Mouse (Mus musculus) right cerebral cortex, postnatal 25 days (tissue): Measurements from ENCODE around the gene Mvb12b.

ENCODE experiments used
- DNase-seq: peaks from one replicate; pipeline ENCODE4 v3.0.0; 2022

Gene Mvb12b

DNA sequence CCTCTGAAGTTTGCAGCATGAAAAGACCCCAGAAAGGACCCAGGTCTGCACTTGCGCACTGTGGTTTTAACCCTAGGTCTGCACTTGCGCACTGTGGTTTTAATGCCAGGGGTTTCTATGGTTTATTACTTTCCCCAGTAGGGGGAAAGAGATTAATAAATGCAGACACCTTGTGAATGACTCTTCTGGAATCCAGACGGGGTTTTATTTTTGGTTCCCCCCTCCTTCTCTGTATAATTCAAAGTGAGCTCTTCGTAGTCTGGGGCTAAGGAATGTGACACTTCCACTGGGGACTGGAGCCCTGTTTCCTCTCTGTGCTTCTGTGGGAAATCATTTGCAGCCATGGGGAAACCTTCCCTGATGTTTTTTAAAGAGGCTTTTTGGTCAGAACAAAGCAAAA, 113.6 kb downstream of the Mvb12b start:
- no peak for DNase-seq

- no peak for DNase-seq
These were observed 115.3 kb downstream of the Mvb12b start for GRCm38 (mm10) chr2:33772439-33772838.

DNA sequence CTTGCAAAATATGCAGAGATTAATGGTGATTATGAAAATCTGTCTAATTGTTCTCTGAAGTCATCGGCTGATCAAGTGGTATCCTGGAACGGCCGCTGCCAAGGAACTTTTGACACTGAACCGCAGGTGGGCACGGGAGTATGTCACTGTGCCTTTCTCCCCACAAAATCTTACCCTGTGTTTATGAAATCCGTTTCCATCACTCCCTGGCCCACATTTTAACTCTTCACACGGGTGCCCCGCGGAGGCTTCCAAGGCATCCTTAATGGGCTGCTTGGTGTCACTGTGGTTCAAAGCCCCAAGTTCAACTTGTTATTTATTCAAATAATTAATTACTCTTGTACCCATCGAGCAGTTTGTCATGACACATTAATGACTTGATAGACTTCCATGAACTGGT, 116.4 kb downstream of the Mvb12b start:
- DNase-seq: no peak

DNA sequence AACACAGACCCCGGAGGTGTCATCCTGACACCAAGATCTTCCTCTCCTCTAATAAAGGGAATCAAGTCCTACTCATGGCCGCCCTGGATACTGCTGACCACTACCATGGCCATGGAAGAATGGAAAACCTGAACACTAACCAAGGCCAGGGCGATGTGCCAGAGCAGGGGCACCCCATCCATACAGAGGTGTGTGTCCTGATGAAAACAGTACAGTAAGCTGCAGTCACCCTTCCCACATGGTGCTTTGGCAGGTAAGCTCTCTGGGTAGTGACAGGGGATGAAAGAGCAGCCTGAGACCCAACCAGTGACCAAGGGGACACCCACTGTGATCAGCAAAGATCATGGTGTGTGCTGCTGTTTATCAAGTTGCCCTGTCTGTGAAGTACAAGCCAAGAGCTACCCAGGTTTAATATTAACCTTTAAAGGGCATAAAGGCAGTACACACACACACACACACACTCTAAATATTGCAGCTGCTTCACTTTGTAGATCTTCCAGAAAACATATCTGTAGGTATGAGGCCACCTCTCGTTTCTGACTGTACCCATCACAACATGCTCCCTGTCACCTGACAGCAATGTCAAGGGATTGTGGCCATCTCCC, 117.1 kb downstream of the Mvb12b start:
- DNase-seq: no peak

DNA sequence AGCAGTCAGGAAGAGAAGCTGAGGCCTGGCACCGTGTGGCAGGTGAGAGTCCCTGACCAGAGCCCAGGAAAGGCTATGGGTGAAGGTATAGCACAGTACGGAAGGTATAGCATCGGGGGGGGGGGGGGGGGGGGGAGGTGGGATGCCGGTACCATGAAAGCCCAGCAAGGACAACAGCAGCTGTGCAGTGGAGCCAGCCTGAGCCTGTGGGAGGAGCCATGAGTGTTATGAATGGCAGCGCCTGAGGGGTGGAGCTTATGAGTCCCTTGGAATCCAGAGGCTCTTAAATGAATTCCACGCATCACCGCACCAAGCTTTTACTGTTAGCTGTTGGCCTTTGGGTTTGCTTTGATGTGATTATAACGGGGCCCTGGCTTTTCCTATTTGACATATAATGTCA, 123.3 kb downstream of the Mvb12b start:
- DNase-seq: no peak

GRCm38 (mm10) chr2:33762210-33762609, 125.5 kb downstream of the Mvb12b start:
- DNase-seq: no peak

- peak; percentile 46 for DNase-seq
These were observed 127.2 kb downstream of the Mvb12b start for GRCm38 (mm10) chr2:33760571-33760991.

DNA sequence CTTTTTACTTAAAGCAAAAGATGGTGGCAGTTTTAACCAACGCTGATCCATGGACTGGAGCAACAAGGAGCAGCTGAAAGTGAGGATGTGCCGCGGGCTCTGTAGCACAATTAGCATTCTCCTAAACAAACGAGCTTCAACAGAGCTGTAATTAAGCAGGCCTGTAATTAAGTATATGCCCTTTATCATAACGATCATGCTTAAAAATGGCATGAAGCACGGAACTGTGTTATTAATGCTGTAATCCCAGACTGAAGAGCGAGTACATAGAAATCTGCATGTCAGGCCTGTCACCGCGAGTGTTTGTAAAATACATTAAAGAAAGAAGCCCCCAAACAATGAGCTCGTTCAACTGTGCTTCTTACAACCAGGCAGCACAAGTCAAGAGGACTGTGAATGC, 128.3 kb downstream of the Mvb12b start:
- no peak for DNase-seq

- peak; percentile 35 for DNase-seq
These were observed 132.1 kb downstream of the Mvb12b start for GRCm38 (mm10) chr2:33755633-33756020.

GRCm38 (mm10) chr2:33754980-33755632, 132.6 kb downstream of the Mvb12b start:
- DNase-seq: no peak

- no peak for DNase-seq
These were observed 133.5 kb downstream of the Mvb12b start for GRCm38 (mm10) chr2:33754317-33754633.

GRCm38 (mm10) chr2:33753630-33754316, 134.0 kb downstream of the Mvb12b start:
- DNase-seq: peak; percentile 75

DNA sequence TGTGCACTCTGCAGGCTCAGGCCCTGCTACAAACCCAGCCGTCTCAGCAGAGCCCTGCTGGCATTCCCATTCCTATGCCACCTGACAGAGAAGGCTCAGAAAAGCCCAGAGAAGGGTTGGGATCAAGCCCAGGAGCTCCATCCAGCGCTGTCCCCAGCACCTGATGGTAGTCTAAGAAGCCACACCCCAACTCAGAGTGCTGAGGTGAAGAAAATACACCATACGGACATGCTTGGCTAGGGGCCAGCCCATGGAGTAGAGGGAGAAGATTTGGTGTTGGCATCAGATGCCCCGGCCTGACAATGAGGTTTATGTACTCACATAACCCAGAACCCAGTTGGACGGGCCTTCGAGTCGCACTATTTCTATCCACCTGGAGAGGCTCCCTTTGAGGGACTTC, 137.1 kb downstream of the Mvb12b start:
- DNase-seq: no peak

GRCm38 (mm10) chr2:33746471-33746870, 141.3 kb downstream of the Mvb12b start:
- DNase-seq: peak; percentile 76

- DNase-seq: no peak
These were observed 142.0 kb downstream of the Mvb12b start for GRCm38 (mm10) chr2:33745724-33746123.

- no peak for DNase-seq
These were observed 150.6 kb downstream of the Mvb12b start for GRCm38 (mm10) chr2:33737128-33737527.

DNA sequence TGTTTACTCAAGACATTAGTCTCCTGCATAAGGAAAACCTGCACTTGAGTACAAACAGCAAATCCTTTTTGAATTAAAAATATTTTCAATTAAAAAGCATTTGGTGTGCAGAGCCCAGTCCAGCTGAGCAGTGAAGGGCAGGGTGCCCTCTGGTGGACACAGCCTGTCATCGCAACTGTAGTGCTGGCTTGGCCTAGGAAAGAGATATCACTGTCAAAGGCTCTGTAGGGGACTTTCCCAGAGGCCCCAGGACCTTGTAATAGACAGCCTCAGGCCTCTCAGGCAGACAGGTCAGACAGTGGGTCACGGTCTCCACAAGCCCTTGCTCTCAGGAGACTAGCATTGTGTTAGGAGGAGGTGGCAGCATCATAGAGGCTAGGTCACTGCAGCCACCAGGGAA, 151.0 kb downstream of the Mvb12b start:
- peak; percentile 59 for DNase-seq

GRCm38 (mm10) chr2:33734781-33735485, 152.8 kb downstream of the Mvb12b start:
- DNase-seq: peak; percentile 73

GRCm38 (mm10) chr2:33729701-33730100, 158.0 kb downstream of the Mvb12b start:
- DNase-seq: no peak

- no peak for DNase-seq
These were observed 160.5 kb downstream of the Mvb12b start for GRCm38 (mm10) chr2:33727199-33727598.

DNA sequence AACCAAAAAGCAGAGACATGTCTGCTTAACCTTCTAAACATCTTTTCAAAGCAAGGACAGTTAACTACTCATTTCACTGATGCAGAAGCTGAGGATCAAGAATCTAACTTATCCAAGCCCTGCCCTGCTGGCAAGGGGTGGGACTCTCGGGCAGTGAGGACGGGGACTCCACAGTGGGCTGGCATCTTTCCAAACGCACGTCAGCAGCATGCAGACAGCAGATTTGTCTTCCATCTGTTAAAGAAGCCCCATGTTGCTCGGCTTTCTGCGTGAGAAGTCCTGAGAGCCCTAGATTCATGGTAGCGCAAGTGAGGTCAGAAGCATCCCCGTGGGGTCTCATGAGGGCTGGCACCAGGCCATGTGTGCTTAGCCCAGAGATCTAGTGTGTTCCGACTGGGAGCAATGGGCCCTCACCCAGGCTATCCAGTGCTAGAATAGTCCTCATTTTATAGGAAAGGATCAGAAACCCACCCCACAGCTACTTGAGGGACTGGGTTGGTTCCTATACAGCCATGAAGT, 167.3 kb downstream of the Mvb12b start:
- no peak for DNase-seq

GRCm38 (mm10) chr2:33719339-33720066, 168.2 kb downstream of the Mvb12b start:
- DNase-seq: no peak

DNA sequence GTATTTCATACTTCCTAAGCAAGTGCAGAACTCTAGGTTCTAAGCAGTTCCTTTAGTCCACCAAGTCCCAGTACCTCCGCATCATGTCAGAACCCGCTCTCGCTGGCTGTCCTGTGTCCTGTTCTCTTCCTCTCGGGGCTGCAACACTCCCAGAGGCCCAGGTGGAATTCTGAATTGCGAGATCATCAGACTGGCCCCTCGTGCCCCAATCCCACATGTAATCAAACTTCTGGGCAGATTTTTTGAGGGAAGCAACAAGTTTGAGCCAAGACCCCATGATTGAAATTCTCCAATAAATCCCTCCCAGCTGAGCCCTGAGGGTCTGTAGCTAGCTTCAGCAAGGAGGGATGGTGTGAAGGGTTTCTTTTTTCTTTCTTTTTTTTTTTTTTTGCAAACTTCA, 169.2 kb downstream of the Mvb12b start:
- DNase-seq: no peak
